Mouse (Mus musculus) cerebellum, postnatal 4 days (tissue): ENCODE measurements at regions not wholly inside any gene's neighbourhood (a gene's known extent, or its start where the extent isn't known, plus 50 kb on each side); places are given as distances from the start of the nearest gene placed in this dataset.

Experiments
- DNase-seq, 2 experiments: peaks; one replicate each; pipeline ENCODE4 v3.0.0; 2022; ENCODE audit warnings: low spot score in 2 of 2, mixed read lengths in 1 of 2

DNA sequence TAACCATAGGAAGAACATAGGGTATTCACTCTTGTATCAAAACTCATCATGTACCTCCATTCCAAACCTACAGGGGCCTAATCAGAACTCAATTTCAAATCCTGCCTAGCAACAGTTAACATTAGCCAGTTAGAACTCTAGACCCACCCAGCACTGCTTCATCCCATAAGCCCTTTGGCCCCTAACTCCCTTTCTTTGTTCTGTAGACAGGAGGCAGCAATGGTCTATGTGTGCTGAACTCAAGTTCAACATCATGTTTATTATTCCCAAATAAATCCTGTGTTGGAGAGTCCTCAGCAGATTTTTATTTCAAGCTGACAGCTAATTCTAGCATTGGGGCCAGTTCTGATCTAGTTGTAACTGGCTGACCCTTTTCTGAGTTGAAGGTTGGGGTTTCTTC, 112.2 kb downstream of the Ipo8 start:
- DNase-seq, result no peak

DNA sequence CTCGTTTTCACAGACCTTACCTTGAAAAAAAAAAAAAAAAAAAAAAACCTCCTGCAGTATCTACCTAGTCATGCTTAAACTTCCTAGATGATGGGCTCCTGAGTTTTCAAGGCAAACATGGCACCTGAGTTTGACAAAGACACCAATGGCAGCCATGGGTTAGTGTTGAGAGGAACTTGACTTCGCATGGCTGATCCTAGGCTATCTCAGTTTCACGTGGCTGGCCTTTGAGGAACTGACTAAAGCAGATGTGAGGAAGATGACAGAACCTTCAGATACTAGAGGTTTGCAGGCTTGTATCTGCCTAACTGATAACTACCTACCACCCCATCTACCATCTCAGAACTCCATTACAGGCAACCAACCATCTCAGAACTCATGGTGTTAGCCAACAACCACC, 120.9 kb downstream of the Ipo8 start:
- no peak for DNase-seq

DNA sequence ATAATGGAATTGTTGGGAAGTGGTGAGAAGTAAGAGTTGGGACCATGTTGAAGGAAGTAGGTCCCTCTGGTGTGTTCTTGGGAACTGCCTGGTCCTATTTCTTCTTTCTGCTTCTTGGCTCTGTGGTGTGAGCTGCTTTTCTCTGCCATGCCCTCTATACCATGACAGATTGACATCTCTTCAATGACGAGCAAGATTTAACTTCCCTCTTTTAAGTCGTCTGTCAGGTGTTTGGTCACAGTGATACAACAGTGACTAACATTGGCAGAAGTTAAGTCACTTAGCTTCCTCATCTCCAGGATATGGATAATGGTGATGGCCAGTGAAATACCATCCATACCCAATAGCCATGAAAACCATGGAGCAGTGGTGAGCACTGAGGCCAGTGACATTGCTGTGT, 122.9 kb downstream of the Ipo8 start:
- no peak for DNase-seq

DNA sequence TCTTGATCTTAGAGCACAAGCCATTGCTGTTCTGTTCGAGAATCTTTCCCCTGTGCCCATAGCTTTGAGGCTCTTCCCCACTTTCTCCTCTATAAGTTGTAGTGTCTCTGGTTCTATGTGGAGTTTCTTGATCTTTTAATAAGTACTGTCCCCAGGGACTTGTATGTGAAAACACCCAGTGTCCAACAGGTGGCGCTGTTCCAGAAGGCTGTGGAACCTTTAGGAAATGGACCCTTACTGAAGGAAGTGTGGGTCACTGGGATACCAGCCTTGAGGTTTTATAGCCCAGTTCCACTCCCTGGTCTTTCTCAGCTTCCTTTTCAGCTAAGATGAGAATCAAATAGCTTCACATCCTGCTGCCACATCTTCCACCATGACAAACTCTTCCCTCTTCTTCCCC, 125.6 kb downstream of the Ipo8 start:
- DNase-seq, result peak in 1 of 2 experiments; percentile 11

DNA sequence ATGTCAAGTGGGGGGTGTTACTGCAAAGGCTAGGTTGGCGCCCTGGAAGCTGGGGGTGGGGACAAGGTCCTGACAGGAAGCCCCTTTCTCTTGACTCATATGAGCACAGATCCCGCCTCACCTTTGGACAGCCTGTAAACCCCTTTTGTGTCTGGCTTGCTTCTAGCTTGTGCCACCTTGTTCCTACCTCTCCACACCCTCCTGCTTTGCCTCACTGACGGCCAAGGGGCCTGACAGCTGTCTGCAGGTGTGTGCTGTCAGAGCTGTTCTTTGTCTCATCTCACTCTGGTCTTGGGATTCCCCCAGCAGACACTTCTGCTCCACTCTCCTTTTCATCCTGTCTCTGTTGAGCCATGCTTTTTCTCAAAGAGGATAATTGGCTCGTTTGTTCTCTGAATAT, 137.9 kb downstream of the Ipo8 start:
- no peak for DNase-seq

DNA sequence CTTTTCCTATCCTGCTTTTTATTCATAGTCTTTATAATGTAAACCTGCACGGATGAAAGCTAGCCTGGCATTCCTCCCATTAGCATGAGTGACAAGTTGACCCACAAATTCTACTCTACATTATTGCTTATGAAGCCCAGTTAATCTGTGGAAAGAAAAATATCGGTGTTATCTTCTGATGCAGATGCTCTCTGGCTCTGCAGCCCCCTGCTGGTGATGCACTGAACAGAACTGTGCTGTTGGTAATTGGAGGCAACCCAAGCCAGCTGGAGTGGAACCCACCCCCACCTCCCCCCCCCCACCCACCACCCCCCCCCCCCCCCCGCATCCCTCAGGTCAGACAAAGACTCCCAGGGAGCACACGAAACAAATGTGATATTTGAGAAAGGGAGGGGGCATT, 143.5 kb downstream of the Ipo8 start:
- peak; percentile 49 to 58 for DNase-seq

DNA sequence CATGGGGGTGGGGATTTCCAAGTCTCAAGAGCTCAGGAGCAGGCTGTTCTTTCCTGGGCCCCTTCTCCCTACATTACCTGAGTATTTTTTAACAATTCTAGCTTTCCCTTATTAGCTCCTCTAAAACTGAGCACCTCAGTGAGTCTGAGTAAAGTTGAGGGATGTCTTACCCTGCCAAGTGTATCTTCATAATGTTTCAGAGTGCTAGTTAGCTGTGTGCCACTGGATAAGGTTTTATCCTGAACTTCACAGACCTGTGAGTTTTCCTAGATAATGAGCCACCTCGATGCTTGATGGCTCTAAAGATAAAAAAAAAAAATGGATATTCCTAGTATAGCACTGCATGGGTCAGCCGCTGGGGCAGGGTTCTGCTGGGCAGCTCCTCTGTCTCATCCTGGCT, 171.1 kb downstream of the Ipo8 start:
- no peak for DNase-seq

DNA sequence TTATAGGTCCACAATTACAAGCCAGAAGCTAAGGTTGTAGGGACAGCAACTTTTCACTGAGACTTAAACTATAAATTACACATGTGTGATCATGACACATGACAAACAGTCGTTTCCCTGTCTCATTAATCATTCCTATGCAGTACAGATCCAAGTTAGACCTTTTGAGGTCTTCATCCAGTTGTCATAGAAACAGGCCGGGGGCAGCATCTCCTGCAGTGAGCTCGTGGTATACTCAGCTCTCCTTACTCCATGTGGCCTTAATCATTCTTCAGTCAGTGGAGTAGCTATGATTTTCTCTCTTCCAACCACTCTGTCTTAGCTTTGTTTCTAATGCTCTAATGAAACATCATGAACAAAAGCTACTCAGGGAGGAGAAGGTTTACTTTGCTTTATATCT, 178.1 kb downstream of the Ipo8 start:
- DNase-seq, result no peak

DNA sequence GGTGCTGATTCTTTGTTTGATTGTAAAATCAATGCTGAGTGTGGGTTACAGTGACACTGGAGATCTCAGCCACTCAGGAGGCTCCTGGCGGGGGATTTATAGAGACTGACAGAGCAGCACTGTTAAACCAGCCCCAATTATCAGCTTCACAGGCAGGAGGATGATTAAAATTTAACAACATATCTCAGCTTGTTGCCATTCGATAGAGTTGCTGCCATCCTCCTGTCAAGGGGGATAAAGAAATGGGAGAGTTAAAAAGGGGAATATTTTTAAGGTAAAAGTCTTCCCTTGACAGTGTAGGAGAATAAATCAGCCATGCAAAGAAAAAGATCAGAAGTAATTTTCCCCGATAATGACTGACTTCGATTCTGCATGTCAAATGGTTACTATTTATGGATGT, 178.8 kb downstream of the Ipo8 start:
- no peak for DNase-seq

DNA sequence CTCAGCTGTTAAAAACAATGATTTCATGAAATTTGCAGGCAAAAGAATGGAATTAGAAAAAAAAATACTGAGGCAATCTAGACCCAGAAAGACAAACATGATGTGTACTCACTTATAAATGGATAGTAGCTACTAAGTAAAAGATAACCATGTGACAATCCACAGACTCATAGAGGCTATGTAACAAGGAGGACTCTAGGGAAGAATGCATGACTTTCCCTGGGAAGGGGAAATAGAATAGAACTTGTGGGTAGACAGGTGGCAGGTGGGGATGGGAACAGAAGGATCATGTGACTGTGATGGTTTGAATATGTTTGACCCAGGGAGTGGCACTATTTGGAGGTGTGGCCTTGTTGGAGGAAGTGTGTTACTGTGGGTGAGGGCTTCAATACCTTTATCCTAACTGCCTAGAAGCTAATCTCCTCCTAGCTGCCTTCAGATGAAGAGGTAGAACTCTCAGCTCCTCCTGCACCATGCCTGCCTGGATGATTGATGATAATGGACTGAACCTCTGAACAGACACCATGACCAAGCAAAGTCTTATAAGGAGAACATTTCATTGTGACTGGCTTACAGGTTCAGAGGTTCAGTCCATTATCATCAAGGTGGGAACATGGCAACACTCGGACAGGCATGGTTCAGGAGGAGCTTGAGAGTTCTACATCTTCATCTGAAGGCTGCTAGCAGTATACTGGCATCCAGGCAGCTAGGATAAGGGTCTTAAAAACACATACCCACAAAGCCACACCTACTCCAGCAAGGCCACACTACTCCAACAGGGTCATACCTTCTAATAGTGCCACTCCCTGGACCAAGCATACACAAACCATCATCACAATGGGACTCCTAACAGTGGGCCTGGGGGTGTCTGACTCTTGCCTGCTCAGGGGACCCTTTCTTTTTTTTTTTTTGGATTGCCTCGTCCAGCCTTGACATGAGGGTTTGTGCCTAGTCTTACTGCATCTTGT, 183.6 kb downstream of the Ipo8 start:
- DNase-seq, result no peak

DNA sequence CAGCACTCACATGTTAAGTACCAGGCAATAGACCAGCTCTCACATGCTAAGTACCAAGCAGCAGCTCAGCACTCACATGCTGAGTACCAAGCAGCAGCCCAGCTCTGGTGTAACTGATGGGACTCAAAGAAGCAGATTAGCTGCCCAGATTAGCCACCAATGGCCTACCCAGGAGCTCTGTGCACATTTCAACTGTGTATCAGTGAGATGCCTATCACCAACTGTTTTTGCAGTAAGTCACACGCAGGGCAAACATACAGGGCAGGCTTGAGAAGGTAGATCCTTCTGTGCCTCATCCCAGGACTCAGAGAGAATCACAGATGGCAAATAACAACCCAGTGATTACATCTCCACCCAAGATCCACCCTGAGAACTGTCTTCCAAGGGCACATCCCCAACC, 190.7 kb downstream of the Ipo8 start:
- no peak for DNase-seq

DNA sequence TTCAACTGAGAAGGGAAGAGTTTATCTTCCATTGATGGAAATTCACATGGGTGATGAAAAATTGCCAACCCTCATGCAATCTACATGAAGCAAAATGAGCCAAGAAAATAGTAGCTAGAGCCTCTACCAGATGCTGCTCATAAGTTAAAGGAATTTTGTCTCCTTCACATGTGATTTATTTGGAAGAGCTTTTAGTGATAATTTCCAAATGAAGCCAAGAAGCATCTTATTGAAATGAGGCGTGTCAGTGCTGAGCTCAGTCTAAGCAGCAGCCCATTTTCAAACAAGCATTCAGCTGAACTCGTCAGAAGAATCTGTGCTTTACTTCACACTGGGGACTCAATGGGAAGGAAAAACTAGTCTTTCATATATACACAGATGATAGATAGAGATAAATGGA, 190.0 kb upstream of the Tmtc1 start:
- no peak for DNase-seq

DNA sequence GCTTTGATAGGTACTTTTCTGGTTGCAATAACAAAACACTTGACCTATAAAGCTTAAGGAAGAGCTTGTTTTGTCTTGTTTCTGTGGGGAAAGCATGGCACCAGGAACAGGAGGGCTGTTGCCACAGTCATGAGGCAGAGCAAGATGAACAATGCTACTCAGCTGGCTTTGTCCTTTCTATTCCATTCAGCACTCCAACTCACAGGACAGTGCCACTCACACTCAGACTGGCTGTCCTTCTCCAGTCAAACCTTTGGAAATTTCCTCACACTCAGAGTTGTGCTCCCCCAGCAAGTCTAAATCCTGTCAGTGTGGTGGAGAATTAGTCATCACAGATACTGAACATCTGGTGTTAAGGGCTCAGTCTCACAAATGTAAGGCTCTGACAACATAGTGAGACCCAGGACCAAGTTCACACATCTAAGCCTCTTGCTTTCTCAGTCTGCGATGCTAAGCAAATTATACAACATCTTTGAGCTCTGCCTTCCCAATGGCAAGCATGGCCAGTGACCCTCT, 183.0 kb upstream of the Tmtc1 start:
- DNase-seq, result no peak

DNA sequence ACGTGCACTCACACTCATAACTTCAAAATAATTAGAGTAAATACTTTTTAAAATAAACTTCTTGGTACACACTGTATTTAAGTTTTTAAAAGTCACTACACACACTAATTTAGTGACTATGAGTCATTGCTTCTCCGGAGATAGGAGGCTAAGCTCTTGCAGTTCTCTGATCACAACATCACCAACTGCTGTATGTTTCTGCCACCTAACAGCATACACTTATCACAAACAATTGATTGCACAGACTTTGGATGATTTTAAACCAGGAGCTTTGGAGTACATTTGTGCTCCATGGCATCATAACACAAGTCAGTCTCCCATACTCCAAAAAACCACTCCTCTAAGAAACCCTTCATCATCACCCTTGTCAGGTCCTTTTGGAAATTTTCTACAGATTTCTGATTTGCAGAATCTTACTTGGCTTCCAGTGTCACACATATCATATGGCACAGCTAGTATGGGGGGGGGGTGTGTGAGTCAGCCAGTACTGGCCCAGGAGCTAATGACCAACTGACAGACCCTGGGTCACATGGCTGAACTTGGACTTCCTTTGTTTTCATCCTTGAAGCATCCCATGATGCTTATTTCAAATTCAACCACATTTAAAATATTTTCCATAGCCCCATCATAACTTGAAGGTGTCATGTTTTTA, 179.1 kb upstream of the Tmtc1 start:
- DNase-seq, result no peak

DNA sequence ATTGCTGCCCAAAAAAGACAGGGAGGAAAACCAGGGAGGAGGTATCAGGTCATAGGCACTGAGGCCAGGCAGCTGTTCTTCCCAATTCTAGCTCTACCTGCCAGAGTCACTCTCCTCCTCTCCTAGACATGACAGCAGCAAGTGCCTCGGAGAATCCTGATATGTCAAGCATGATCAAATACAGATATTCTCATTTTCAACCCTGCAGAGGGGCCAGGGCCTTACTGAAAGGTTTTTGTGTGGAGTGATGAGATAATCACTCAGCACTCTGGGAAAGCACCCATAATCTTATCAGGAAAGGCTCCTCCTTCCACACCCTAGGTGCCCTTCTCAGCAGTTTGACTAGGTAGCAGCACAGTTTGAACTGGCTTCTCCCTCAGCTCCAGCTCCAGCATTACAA, 175.8 kb upstream of the Tmtc1 start:
- no peak for DNase-seq

DNA sequence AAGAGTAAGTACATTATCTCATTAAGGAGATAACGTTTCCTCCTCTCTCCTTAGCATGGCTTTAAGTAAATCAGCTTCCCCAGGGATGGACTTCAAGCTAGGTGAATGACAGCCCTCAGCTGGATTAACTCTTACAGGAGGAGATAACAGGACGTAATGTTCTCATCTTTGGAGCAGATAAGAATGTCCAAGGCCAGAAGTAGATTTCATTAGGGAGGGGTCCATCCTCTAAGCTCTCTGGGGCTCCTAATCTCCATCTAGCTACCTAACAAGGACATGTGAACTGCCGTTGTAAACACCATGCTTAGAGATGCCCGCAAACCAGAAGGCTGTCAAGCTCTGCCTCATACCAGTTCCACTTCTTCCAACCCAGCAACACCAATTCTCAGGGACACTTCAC, 171.7 kb upstream of the Tmtc1 start:
- no peak for DNase-seq

DNA sequence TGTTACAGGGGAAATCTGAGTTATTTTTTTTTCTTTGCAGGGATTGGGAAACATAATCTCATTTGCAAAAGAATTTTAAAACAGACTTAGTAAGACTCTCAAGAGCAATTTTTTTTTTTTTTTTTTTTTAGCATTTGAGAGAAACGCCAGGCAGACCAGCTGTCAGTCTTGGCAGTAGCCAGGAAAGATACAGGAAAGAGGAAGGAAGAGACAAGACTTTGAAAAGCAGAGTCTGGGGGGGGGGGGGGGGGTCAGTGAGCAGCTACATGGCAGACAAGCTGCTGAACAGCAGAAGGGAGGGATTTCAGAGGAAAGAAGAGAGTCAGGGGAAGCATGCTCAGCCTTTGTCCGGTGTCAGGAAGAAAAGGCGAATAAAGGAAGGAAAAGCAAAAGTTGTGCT, 171.3 kb upstream of the Tmtc1 start:
- DNase-seq, result no peak

DNA sequence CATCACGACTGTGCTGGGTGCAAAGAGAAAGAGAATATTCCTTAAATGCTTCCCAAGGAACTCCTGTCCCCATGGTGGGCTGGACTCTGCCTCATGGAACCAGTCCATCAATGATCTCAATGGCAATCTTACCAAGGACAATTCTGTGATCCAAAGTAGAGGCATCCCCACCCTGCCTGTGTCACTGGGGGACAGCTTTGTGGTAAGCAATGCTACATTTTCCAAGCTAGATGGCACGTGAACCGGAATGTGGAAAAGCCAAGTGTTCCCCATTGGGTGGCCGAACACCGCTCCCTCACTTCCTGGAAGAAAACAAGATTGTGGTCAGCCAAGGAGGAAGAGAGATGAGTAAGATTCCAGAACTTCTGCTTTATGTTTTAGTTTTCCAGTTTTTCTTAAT, 164.7 kb upstream of the Tmtc1 start:
- DNase-seq, result no peak

DNA sequence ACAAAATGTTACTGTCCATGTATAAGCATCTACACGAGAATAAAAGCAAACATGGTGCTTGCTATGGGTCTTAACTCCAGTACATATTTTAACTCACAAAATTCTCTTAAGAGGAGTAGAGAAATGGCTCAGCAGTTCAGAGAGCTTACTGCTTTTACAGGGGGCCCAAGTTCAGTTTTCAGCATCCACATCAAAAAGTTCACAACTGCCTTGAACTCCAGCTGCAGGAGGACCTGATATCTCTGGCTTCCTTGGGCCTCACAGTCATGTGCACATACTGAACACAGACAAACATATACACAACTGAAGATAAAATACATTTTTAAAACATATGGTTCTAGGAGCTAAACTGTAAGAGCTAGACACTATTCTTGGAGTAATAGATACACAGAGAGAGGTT, 161.0 kb upstream of the Tmtc1 start:
- DNase-seq, result no peak

DNA sequence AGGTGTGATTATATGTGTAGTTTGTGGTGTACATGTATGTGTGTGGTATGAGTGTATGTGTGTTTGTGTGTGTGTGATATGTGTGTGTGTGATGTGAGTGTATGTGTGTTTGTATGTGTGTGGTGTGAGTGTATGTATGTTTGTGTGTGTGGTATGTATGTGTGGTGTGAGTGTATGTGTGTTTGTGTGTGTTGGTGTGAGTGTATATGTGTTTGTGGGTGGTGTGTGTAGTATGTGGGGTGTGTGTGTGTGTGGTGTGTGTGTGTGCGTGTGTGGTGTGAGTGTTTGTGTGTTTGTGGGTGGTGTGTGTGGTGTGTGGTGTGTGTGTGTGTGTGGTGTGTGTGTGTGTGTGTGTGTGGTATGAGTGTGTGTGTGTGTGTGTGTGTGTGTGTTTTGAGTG, 160.6 kb upstream of the Tmtc1 start:
- no peak for DNase-seq

DNA sequence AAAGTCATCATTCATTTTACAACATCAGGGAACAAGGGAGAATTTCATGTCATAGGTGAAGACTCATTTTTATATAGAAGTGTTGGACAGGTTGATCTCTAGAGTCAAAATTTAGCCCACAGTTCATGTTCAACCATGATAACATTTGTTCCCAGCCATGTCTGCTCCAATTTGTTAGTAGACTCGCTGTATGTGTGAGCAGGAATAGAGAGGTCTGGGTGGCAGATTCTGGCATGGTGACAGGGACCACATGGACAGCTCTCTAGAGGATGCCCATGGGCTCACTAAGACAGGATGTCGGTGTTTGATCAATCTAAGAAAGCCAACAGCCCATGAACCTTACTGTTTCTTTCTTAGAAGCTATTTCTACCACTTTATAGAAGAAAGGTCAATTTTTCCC, 159.7 kb upstream of the Tmtc1 start:
- no peak for DNase-seq

DNA sequence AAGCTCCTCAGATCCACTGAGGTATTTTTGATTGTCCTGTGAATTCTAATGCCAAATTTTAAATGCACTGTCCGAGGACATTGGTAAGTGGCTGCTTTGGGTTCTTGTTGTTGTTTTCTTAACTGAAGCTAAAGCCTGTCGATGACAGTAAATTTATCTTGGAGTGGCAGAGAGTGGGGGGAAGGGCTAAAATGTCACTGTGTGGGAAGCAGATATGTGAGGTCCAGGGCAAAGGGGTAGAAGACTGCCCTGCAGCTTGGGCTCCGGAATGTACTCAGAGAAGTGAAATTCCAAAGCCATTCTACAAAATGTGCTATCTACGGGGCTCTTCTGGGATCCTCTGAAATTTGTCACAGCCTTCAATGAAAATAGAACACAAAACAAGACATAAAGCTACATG, 159.3 kb upstream of the Tmtc1 start:
- DNase-seq, result no peak

DNA sequence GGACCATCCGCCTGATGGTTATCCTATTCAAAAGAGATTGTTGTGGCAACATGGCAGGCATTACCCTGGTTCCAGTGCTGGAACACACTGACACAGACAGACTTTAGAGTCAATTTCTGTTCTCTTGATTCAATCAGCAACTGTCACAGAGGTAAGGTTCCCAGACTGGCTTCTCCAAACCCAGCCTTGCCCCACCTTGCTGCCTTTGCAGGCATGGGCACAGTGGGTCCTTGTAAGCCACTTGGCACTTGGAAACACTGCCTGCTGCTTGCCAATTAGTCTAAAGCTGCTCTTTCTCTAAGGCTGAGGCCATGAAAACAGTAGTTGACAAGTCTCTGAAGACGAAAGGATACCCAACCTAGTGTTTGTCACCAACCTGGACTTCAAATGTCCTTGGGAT, 158.7 kb upstream of the Tmtc1 start:
- no peak for DNase-seq
